Mouse (Mus musculus) kidney, postnatal 25 days (tissue): ENCODE results near the gene Phlpp1.

Experiments used
- DNase-seq, 2 experiments: peaks; one replicate each; pipeline ENCODE4 v3.0.0; 2021; ENCODE audit warnings: mixed read lengths in 2 of 2

Gene Phlpp1

GRCm38 (mm10) chr1:106199109-106199508, 27.6 kb downstream of the Phlpp1 start:
- no peak for DNase-seq

DNA sequence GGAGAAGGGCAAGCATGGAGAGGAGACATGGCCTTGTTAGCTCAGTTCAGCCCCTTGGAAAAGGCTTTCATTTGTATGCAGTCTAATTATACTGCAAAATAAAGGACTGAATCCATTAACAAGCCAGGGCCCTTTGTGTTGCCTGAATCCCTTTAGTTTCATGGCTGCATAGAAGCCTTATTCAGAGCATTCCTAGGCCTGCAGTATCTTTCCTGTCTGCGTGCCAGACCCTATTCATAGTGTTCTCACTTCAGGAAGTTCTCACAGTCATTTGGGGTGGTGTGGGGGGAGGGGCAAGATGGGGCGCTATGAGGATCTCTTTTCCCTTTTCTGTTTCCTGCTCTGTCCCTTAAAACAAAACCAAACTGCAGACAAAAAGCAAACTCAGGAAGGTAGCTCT, 28.1 kb downstream of the Phlpp1 start:
- DNase-seq: peak; percentile 83 to 85

GRCm38 (mm10) chr1:106201025-106201424, 29.5 kb downstream of the Phlpp1 start:
- no peak for DNase-seq

- DNase-seq: no peak
Measured at GRCm38 (mm10) chr1:106201929-106202328, 30.4 kb downstream of the Phlpp1 start.

GRCm38 (mm10) chr1:106203942-106204341, 32.4 kb downstream of the Phlpp1 start:
- no peak for DNase-seq

- DNase-seq: no peak
Measured at GRCm38 (mm10) chr1:106204350-106204749, 32.8 kb downstream of the Phlpp1 start.

GRCm38 (mm10) chr1:106208581-106208980, 37.0 kb downstream of the Phlpp1 start:
- DNase-seq: no peak

DNA sequence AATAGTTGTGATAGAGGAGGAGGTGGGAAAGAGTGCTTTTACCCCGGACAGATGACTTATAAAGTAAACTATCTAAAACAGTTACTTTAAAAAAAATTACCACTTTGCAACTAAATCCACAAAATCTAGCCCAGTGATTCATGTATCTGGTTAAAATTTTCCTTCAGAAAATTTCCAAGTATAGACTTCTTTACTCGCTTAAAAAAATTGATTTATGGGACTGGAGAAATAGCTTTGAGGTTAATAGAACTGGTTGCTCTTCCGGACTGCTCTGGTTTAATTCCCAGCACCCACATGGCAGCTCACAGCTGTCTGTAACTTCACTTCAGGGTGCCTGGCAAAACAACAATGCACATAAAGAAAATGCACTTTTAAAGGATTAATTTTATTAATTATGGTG, 38.9 kb downstream of the Phlpp1 start:
- DNase-seq: no peak

DNA sequence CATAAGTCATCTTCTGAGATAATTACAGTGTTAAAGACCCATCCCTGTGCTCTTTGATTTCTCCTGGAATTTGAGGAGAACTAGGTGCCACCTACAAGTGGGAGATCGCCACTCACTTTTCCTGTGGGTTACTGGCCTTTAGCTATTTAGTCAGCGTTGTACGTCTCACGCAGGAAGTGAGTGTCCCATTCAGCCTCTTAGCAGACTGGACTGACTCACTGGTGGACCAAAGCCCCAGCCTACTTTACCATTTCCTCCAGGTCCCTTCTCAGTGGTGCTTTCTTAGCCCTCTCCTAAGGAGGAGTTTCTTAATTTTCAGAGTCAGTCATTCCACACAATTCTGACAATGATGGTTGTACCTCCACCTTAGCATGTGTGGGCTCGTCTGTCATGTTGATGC, 39.6 kb downstream of the Phlpp1 start:
- DNase-seq: no peak

DNA sequence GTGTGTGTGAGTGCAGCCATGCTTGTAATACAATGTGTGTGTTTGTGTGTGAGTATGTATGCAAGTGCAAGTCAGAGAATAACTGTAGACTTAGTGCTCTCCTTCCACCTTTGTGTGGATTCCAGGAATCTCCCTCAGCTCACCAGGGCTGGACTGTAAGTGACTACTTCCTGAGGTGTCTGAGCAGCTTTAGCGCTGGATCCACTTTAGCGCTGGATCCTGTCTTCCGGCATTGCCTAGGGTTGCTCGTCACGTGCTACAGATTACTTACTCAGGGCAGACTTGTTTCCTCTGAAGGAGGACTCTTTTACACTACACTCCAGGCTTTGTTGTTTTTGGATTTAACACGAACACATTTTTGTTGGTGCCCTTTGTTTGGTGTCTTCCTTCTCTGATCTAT, 48.9 kb downstream of the Phlpp1 start:
- DNase-seq: no peak

- DNase-seq: no peak
Measured at GRCm38 (mm10) chr1:106221371-106221770, 49.8 kb downstream of the Phlpp1 start.

DNA sequence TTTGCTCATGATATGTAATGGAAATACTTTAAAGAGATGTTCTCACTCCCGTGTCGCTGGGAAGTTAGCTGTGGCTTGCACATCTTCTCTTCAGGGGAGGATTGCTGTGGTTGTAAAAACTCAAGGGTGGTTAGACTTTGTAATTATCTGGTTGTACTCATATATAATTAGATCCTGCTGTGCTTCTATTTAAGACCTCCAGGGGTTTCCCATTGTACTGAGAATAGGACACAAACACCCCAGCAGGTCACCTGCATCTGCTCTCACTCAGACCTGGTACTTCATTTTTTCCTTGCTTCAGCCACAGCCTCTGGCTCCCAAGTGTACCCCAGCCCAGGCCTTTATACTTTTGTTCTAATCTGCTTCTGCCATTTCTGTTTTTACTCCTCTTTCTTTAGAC, 50.4 kb downstream of the Phlpp1 start:
- no peak for DNase-seq

DNA sequence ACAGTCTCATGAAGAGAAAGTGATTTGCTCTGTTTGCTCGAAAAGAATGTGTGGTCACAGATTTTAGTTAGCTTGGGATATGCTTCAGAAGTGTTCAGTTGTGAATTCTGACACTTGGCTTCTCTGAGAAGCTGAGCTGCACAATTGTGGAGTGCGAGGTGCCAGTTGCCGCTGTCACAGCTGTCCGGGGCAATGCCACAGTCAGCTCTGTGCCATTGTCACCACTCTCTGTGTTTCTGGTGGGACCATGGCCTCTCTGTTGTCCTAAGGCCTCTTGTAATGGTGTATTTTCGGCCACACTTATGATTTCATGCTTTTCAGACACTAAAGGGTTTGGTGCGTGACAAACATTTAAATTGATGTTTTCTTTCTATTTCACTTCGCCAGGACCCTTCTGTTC, 55.1 kb downstream of the Phlpp1 start:
- no peak for DNase-seq

- DNase-seq: peak; percentile 43 to 53
Measured at GRCm38 (mm10) chr1:106230313-106230712, 58.8 kb downstream of the Phlpp1 start.

DNA sequence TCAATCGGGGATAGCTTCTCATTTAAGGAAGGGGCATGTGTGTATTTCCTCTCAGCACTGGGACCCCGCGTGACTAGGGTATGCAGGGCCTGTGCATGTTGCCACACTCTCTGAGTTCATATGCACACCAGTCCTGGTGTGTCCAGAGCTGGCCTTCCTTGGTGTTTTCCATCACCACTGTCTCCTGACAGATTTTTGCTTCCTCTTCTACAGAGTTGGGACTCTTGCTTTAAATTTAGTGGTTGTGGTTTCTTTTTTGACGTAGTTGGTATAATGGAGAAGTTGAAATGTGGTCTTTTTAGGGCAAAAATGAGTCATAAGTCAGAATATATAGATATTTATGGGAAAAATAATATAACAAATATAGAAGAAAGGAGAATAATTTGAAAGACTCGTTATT, 59.8 kb downstream of the Phlpp1 start:
- no peak for DNase-seq

GRCm38 (mm10) chr1:106231805-106232459, 60.4 kb downstream of the Phlpp1 start:
- DNase-seq: peak; percentile 57 to 59

DNA sequence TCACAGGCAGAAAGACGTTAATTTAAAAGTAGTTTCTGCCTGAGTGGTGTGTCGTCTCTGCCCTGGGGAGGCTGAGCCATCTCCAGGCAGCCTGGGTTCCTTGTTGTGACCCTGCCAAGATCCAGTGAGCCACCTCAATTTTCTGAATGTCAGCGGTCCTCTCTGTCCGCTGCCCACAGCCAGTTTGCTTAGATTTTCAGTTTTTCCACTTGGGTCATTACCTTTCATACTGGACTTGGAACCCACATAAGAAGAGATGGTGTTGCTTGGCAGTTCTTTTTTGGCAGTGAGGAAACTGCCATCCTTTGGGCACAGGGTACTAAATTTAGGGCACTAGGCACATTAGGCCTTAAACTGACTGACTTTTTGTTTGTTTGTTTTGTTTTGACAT, 60.9 kb downstream of the Phlpp1 start:
- DNase-seq: peak; percentile 42 to 75

DNA sequence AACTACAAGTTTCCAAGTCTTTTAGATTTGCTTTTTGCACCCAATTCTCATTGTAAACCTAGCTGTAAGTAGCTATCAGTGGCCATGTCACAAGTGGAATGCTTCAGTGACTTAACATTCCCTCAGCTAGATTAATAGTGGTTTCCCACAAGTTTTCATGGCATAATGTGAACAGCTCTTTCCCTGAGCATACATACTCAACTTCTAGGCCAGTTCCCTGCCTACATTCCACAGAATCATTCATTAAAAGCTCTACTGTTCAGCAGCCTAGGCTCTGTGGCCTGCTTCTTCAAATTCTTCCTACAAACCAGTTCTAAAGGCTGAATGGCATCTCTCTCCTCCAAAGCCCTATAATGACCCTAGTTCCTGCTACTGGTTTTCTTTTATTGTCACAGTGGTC, 65.4 kb downstream of the Phlpp1 start:
- DNase-seq: no peak

GRCm38 (mm10) chr1:106240116-106240685, 68.6 kb downstream of the Phlpp1 start:
- no peak for DNase-seq

DNA sequence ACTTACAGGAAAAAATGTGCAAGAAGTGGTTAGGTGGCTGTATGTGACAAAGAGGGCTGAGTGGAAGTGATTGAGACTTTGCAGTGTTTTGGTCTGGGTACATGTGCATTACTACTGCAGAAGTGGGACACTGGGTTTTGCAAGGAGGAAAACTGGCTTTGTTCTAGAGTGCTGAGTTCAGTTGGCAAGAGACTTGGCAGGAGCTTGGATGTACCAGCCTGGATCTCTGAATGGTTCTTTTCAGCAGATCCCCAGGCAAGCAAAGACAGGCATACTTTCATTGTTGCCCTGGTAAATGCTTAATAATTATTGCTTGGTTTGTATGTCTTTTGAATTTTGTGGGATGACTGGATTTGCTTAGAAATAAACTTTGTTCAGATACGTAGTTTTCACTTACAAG, 69.5 kb downstream of the Phlpp1 start:
- no peak for DNase-seq

DNA sequence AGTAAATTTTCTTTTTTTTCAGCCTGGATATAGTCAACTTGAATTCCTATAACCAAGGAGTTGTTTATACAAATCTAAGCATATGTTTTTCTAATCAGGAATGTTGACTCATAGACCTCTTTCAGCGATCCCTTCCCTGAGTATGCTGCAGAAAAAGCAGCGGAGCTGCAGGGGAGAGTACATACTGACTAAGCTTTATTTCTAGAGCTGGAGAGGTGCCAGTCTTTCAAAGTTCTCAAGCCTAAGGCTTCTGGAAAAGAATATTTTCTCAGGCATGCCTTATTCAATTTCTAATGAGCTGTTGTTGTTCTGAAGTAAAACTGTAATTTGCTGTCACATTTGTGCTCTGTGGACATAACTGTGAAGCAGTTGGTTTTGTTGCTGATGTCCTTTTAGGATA, 70.6 kb downstream of the Phlpp1 start:
- DNase-seq: peak in 1 of 2 experiments; percentile 66

GRCm38 (mm10) chr1:106243371-106243770, 71.8 kb downstream of the Phlpp1 start:
- peak; percentile 49 to 53 for DNase-seq

DNA sequence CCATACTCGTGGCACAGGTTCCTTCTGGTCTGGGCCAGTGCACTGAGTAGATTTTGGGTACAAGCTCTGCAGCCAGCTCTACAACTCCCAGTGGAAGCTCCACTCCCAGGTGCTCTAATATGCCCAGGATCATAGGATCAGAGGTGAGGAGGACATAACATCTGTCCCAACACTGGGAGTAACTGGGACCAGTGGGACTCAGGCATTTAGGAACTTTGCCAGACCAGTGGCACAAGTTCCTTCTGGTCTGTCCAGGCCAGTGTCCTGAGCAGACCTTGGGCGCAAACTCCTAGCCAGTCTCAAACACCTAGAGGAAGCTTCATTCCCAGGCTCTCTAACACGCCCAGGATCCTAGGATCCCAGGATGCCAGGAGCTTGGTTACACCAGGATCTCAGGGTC, 72.7 kb downstream of the Phlpp1 start:
- DNase-seq: no peak

DNA sequence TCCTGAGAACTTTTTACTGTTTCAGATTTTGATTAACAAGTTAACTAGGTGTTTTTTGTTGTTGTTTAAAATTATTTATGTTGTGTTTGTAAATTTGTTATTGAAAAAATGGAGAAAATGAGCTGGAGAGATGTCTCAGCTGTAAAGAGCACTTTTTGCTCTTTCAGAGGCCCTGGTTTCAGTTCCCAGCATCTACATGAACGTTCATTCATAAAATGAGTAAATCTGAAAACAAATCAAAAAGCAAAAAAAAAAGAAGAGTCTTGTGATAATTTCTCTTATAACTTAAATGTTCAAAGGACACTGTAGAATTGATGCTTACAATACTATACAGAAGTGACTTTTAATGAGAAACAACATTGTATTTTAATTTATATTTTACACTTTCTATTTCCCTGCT, 82.5 kb downstream of the Phlpp1 start:
- DNase-seq: no peak

- no peak for DNase-seq
Measured at GRCm38 (mm10) chr1:106257176-106257575, 85.6 kb downstream of the Phlpp1 start.
